Mouse (Mus musculus): ENCODE measurements around the gene Ttc7b. TPM values are rescaled to one million over a fixed set of nuclear protein-coding genes. Genes with fewer than 3 reads are reported as not detected.

Gene Ttc7b
- polyA plus RNA-seq, 1 experiment from 2014 or later, result 7.0 TPM

DNA sequence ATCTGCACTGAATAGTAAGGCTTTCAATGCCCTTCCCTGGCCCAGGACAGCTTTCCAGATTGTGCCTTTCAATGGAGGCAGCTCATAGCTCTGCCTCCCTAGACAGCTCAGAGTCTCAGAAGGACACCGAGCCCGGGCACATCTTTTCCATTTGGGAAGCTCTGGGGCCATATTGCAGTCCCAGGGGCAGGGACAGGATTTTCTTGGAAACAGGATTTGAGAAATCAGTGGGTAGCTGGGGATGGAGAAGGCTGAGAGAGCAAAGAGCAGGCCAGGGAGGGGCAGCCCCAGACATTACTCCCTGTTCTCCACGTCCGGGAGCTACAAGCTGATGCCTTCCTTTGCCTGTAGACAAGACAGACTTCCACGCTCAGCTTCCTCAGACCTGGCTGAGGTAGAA, 9.0 kb upstream of the Ttc7b start:
- DNase-seq (ENCODE audit: low spot score) (no peak), ATAC-seq (ENCODE audit: insufficient number of reproducible peaks, low FRiP score, low TSS enrichment, low read depth) (no peak)
- Histone ChIP-seq H3K27me3 (ENCODE audit: control insufficient read depth, insufficient read depth, low read length) (no peaks in the 10 kb centered on the region), H3K4me2 (ENCODE audit: low read depth, severe bottlenecking) (no peak overlapping the region), H3K4me3 (ENCODE audit: low read depth, low read length) (no peak overlapping the region), H3K4me1 (ENCODE audit: control insufficient read depth, insufficient read depth, low read length) (peaks cover 5% of the 10 kb centered on the region), H3K27ac (replicated peaks; ENCODE audit: low read depth, low read length) (no peak overlapping the region), H3K36me3 (ENCODE audit: control insufficient read depth, insufficient read depth, low read length) (no peaks in the 10 kb centered on the region), H3K9me3 (ENCODE audit: control insufficient read depth, low read length) (no peaks in the 10 kb centered on the region), H3K9ac (ENCODE audit: low read length) (no peak overlapping the region)
- 86% methylated on average over 5 of the region's 5 CpGs for WGBS

DNA sequence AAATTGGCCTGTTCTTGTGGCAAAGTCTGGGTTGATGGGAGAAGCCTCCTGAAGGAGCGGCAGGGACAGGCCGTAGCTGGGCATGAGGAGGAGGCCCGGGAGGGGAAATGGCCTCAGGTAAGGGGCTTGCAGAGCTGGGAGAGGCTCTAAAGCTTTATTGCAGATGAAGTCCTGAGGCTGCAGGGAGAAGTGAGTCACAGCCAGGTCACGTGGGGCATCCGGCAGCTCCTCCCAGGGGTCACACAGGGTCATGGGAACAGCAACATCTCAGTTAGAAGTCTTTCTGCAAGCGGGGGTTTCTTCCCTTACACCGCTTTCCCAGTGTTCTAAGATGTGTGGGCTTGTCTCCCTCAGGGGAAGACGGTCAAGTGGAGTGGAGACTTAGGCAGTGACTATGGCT, 8.5 kb upstream of the Ttc7b start:
- 12% methylated on average over 8 of the region's 8 CpGs for WGBS
- Histone ChIP-seq H3K9ac (ENCODE audit: low read length) (no peak overlapping the region), H3K36me3 (ENCODE audit: control insufficient read depth, insufficient read depth, low read length) (no peaks in the 10 kb centered on the region), H3K4me2 (ENCODE audit: low read depth, severe bottlenecking) (no peak overlapping the region), H3K27ac (replicated peaks; ENCODE audit: low read depth, low read length) (no peak overlapping the region), H3K27me3 (ENCODE audit: control insufficient read depth, insufficient read depth, low read length) (no peaks in the 10 kb centered on the region), H3K4me3 (ENCODE audit: low read depth, low read length) (no peak overlapping the region), H3K4me1 (ENCODE audit: control insufficient read depth, insufficient read depth, low read length) (peaks cover 5% of the 10 kb centered on the region), H3K9me3 (ENCODE audit: control insufficient read depth, low read length) (no peaks in the 10 kb centered on the region)
- DNase-seq (ENCODE audit: low spot score), result peak; percentile 57
- ATAC-seq (ENCODE audit: insufficient number of reproducible peaks, low FRiP score, low TSS enrichment, low read depth), result no peak

DNA sequence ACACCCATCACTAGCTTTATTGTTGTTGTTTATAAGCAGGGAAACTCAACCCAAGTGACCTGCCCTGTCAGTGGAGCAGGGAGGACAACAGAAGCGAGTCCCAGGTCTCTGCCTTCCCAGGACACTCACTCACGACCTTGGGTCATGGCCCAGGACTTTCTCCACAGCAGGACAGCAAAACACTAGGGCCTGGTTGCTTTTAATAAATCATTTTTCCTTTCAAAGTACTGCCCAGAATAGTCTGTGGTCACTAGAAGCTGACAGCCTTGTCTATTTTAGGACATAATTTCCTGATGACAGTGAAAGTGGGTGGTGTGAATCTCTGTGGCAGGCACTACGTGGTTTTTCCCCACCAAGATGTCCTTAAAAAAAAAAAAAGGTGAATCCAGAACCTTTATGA, 7.6 kb upstream of the Ttc7b start:
- H3K27ac ChIP-seq (replicated peaks; ENCODE audit: low read depth, low read length), result no peak overlapping the region
- H3K4me2 ChIP-seq (ENCODE audit: low read depth, severe bottlenecking), result no peak overlapping the region

DNA sequence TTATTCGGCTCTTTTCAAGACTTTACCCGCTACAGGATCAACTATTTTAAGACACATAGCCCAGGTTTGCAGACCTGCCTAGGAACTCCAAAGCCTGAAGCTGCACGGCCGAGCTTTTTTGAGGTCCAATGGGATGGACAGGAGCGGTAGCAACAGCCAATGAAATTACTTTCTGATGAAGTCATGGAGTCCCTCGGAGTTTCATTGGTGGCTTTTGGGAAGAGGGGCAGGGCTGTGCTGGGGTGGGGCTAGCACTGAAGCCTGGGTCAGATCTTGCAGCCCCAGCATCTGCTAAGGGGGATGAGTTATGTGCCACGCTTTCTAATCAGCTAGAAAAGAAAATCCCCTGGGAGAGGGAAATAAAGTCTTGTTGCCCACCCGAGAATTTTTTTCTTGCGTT, 7.1 kb upstream of the Ttc7b start:
- WGBS, result 11% methylated on average over 9 of the region's 9 CpGs
- no peak overlapping the region for H3K4me3 ChIP-seq (ENCODE audit: low read depth, low read length)
- no peaks in the 10 kb centered on the region for H3K27me3 ChIP-seq (ENCODE audit: control insufficient read depth, insufficient read depth, low read length)
- no peaks in the 10 kb centered on the region for H3K9me3 ChIP-seq (ENCODE audit: control insufficient read depth, low read length)
- H3K4me2 ChIP-seq (ENCODE audit: low read depth, severe bottlenecking), result no peak overlapping the region; the same call in 1 of the 2 replicates
- H3K9ac ChIP-seq (ENCODE audit: low read length), result no peak overlapping the region
- peak; percentile 74 for DNase-seq (ENCODE audit: low spot score)
- H3K4me1 ChIP-seq (ENCODE audit: control insufficient read depth, insufficient read depth, low read length), result peaks cover 5% of the 10 kb centered on the region
- no peak overlapping the region for H3K27ac ChIP-seq (replicated peaks; ENCODE audit: low read depth, low read length)
- ATAC-seq (ENCODE audit: insufficient number of reproducible peaks, low FRiP score, low TSS enrichment, low read depth), result peak; percentile 96
- no peaks in the 10 kb centered on the region for H3K36me3 ChIP-seq (ENCODE audit: control insufficient read depth, insufficient read depth, low read length)

More for the DNA sequence above, 7.6 kb upstream of the Ttc7b start:
- Histone ChIP-seq H3K27me3 (ENCODE audit: control insufficient read depth, insufficient read depth, low read length) (no peaks in the 10 kb centered on the region), H3K36me3 (ENCODE audit: control insufficient read depth, insufficient read depth, low read length) (no peaks in the 10 kb centered on the region), H3K9me3 (ENCODE audit: control insufficient read depth, low read length) (no peaks in the 10 kb centered on the region), H3K4me1 (ENCODE audit: control insufficient read depth, insufficient read depth, low read length) (peaks cover 5% of the 10 kb centered on the region), H3K4me3 (ENCODE audit: low read depth, low read length) (no peak overlapping the region), H3K9ac (ENCODE audit: low read length) (no peak overlapping the region)
- ATAC-seq (ENCODE audit: insufficient number of reproducible peaks, low FRiP score, low TSS enrichment, low read depth) (no peak), DNase-seq (ENCODE audit: low spot score) (no peak)
- WGBS, result 56% methylated on average over 3 of the region's 3 CpGs

DNA sequence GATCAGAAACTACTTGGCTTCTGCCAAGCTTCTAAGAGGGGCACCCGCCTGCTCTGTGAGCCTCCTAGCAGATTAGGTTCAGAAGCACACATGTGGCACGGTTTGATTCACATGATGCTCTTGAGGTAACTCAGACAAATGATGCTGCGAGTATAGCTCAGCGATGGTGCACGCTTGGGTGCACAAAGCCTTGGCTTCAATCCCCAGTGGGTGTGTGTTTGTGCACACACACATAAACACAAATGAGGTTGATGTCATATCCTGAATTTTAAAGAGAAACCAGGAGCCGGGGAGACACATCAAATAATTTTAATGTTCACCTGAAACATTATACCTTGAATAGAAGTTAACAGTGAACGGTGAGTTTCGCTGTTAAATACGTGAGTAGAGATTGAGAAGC, 6.6 kb upstream of the Ttc7b start:
- WGBS, result 84% methylated on average over 9 of the region's 9 CpGs
- Histone ChIP-seq H3K4me3 (ENCODE audit: low read depth, low read length) (no peak overlapping the region), H3K9ac (ENCODE audit: low read length) (no peak overlapping the region), H3K4me1 (ENCODE audit: control insufficient read depth, insufficient read depth, low read length) (peaks cover 5% of the 10 kb centered on the region), H3K9me3 (ENCODE audit: control insufficient read depth, low read length) (no peaks in the 10 kb centered on the region), H3K27ac (replicated peaks; ENCODE audit: low read depth, low read length) (no peak overlapping the region), H3K4me2 (ENCODE audit: low read depth, severe bottlenecking) (no peak overlapping the region; the same call in 1 of the 2 replicates), H3K36me3 (ENCODE audit: control insufficient read depth, insufficient read depth, low read length) (no peaks in the 10 kb centered on the region), H3K27me3 (ENCODE audit: control insufficient read depth, insufficient read depth, low read length) (no peaks in the 10 kb centered on the region)
- no peak for DNase-seq (ENCODE audit: low spot score)
- no peak for ATAC-seq (ENCODE audit: insufficient number of reproducible peaks, low FRiP score, low TSS enrichment, low read depth)

DNA sequence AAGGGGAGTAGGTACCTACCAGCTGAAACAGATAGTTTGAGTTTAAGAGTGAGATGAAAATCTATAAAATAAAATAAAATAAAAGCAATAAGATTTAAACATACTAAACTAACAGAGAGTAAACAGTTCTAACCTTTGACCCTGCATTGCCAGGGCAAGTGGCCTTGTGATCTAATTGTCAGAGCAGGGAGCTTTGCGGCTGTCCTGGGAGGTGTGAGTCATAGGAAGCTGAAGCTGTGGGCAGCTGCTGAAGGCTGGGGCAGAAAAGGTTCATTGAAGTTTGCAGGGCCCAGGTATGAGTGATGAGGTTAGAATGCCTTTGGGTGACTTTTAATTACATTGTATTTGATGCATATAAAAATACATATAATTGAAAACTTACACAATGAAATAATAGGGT, 5.3 kb upstream of the Ttc7b start:
- no peak overlapping the region for H3K9ac ChIP-seq (ENCODE audit: low read length)
- H3K4me1 ChIP-seq (ENCODE audit: control insufficient read depth, insufficient read depth, low read length), result peaks cover 5% of the 10 kb centered on the region
- ATAC-seq (ENCODE audit: insufficient number of reproducible peaks, low FRiP score, low TSS enrichment, low read depth) (no peak), DNase-seq (ENCODE audit: low spot score) (no peak)
- no peak overlapping the region for H3K4me3 ChIP-seq (ENCODE audit: low read depth, low read length)
- H3K36me3 ChIP-seq (ENCODE audit: control insufficient read depth, insufficient read depth, low read length), result no peaks in the 10 kb centered on the region
- H3K4me2 ChIP-seq (ENCODE audit: low read depth, severe bottlenecking), result no peak overlapping the region
- no peaks in the 10 kb centered on the region for H3K9me3 ChIP-seq (ENCODE audit: control insufficient read depth, low read length)
- 33% methylated on average over 1 of the region's 1 CpGs for WGBS
- no peaks in the 10 kb centered on the region for H3K27me3 ChIP-seq (ENCODE audit: control insufficient read depth, insufficient read depth, low read length)
- no peak overlapping the region for H3K27ac ChIP-seq (replicated peaks; ENCODE audit: low read depth, low read length)

DNA sequence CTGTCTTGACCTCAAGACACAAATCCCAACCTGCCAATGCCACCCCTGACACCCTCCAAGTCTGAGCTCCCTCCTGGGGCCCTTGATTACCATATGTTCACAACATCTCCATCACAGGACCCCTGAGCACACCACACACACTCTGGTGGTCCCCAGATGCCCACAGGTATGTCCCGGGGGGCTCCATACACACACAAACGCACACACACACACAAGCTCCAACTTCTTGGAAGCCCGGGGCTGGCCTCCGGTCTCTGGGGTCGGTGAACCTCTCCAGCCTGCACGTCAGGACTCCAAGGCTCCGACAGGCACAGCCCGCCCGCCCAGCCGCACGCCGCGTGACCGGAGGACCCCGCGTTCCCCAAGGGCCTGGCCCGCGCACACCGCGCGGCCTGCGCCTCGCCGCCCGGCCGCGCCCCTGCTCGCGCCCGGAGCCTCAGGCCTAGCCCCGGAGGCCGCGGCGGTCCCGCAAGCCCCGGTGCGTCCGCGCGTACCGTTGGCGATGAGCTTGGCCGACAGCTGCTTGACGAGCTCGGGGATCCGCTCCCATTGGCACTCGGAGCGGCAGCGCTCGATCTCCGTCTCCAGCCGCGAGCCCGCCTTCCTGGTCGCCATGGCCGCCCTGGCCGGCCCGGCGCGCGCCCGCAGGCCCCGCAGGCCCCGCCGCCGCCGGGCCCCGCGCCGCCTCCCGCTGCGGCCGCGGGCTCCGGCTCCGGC, 391 bp downstream of the Ttc7b start:
- H3K4me3 ChIP-seq (ENCODE audit: low read depth, low read length), result peak overlapping the region; percentile 64
- DNase-seq (ENCODE audit: low spot score), result peak; percentile 73
- H3K4me1 ChIP-seq (ENCODE audit: control insufficient read depth, insufficient read depth, low read length), result peaks cover 8% of the 10 kb centered on the region
- no peaks in the 10 kb centered on the region for H3K27me3 ChIP-seq (ENCODE audit: control insufficient read depth, insufficient read depth, low read length)
- under 1% methylated on average over 63 of the region's 76 CpGs for WGBS
- peak overlapping the region; percentile 56; the same call in 1 of the 2 replicates for H3K27ac ChIP-seq (replicated peaks; ENCODE audit: low read depth, low read length)
- H3K36me3 ChIP-seq (ENCODE audit: control insufficient read depth, insufficient read depth, low read length), result no peaks in the 10 kb centered on the region
- H3K9me3 ChIP-seq (ENCODE audit: control insufficient read depth, low read length), result no peaks in the 10 kb centered on the region
- peak overlapping the region; percentile 72 for H3K4me2 ChIP-seq (ENCODE audit: low read depth, severe bottlenecking)
- ATAC-seq (ENCODE audit: insufficient number of reproducible peaks, low FRiP score, low TSS enrichment, low read depth), result peak; percentile 62; the same call in 1 of the 2 replicates
- peak overlapping the region; percentile 94 for H3K9ac ChIP-seq (ENCODE audit: low read length)

DNA sequence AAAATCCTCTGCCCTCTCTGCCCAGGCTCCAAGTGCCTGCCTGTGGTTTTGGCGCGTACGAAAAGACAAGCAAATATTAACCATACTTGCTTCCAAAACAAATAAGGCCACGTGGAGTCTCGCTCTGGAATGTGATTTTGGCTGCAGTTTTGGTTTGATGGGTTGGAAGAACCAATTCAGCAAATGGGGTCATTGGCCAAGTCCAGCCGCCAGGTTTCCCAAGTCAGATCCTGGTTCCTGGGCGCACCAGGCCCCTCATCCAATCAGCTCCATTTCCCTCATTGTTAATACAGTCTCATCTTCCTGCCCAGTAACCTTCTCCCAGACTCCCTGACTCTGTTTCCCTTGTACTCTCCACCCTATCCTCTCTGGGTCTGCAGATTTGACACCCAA, 946 bp downstream of the Ttc7b start:
- Histone ChIP-seq H3K27ac (replicated peaks; ENCODE audit: low read depth, low read length) (no peak overlapping the region), H3K4me3 (ENCODE audit: low read depth, low read length) (peak overlapping the region; percentile 64), H3K4me1 (ENCODE audit: control insufficient read depth, insufficient read depth, low read length) (peaks cover 8% of the 10 kb centered on the region), H3K9ac (ENCODE audit: low read length) (peak overlapping the region; percentile 94), H3K4me2 (ENCODE audit: low read depth, severe bottlenecking) (peak overlapping the region; percentile 72), H3K36me3 (ENCODE audit: control insufficient read depth, insufficient read depth, low read length) (no peaks in the 10 kb centered on the region), H3K27me3 (ENCODE audit: control insufficient read depth, insufficient read depth, low read length) (no peaks in the 10 kb centered on the region), H3K9me3 (ENCODE audit: control insufficient read depth, low read length) (no peaks in the 10 kb centered on the region)
- ATAC-seq (ENCODE audit: insufficient number of reproducible peaks, low FRiP score, low TSS enrichment, low read depth) (no peak), DNase-seq (ENCODE audit: low spot score) (peak; percentile 44)
- 68% methylated on average over 7 of the region's 7 CpGs for WGBS

DNA sequence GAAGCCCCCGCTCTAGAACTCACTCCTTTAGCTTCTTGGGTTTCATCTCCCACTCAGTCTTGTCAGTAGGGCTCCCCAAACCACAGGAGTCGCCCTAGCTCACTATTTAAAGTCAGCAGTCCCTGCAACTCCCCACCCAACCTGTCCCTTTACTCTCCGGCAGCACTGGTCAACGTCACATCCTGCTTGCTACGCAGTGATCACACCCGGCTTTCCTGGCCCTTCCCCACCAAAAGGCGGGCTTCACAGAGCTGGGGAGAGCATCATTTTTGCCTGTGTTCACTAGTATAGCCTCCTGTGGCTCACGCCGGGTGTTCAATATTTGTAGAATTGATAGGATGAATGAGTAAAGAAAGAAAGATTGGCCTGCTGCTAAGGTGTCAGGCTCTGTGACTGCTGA, 3.3 kb downstream of the Ttc7b start:
- peaks cover 8% of the 10 kb centered on the region for H3K4me1 ChIP-seq (ENCODE audit: control insufficient read depth, insufficient read depth, low read length)
- DNase-seq (ENCODE audit: low spot score), result no peak
- H3K4me3 ChIP-seq (ENCODE audit: low read depth, low read length), result no peak overlapping the region
- WGBS, result 85% methylated on average over 9 of the region's 9 CpGs
- no peaks in the 10 kb centered on the region for H3K9me3 ChIP-seq (ENCODE audit: control insufficient read depth, low read length)
- H3K27ac ChIP-seq (replicated peaks; ENCODE audit: low read depth, low read length), result no peak overlapping the region
- no peak overlapping the region for H3K9ac ChIP-seq (ENCODE audit: low read length)
- no peak for ATAC-seq (ENCODE audit: insufficient number of reproducible peaks, low FRiP score, low TSS enrichment, low read depth)
- H3K4me2 ChIP-seq (ENCODE audit: low read depth, severe bottlenecking), result no peak overlapping the region
- no peaks in the 10 kb centered on the region for H3K27me3 ChIP-seq (ENCODE audit: control insufficient read depth, insufficient read depth, low read length)
- H3K36me3 ChIP-seq (ENCODE audit: control insufficient read depth, insufficient read depth, low read length), result no peaks in the 10 kb centered on the region
